Comparison of ENCODE assay signal across 28 mouse cellular contexts in genomic region chr10:127886551-127886950, GRCm38 (mm10). TPM values are rescaled to one million over a fixed set of nuclear protein-coding genes. Genes with fewer than 3 reads are reported as not detected.
DNase-seq lines count a peak whose midpoint lies in the region; ATAC-seq and TF ChIP-seq lines count a peak whose summit lies in the region.
"Had no signal": no experiment of that assay in that cellular context is flagged by ENCODE, and none has a peak within 500 bp of the region (broad histone marks: within the 10 kb centered on the region; RNA-seq: fewer than 3 reads in every experiment).

No protein-coding gene starts in this region.

- ATAC-seq in kidney, embryonic 16.5 days (ENCODE audit: low FRiP score, low TSS enrichment), result no peak
- ATAC-seq in liver, embryonic 11.5 days (replicated peaks; ENCODE audit: low FRiP score), result no peak
- ATAC-seq: forebrain, embryonic 15.5 days had no signal

- no peak overlapping the region for H3K4me3 ChIP-seq in kidney, embryonic 16.5 days (ENCODE audit: low read length)
- peak overlapping the region; percentile 77; the same call in 1 of the 2 replicates for H3K4me3 ChIP-seq in liver, adult 2 months (ENCODE audit: insufficient read depth, low read depth, low read length)
- H3K4me3 ChIP-seq in liver, embryonic 11.5 days (ENCODE audit: low read depth, low read length), result no peak overlapping the region
- no peak overlapping the region for H3K4me3 ChIP-seq in small intestine, adult 2 months (ENCODE audit: low read depth, low read length)
- H3K4me3 ChIP-seq: embryonic facial prominence, embryonic 15.5 days; erythroblast, embryonic 14.5 days; forebrain, embryonic 10.5 days; forebrain, embryonic 15.5 days; heart, embryonic 10.5 days had no signal

- H3K27ac ChIP-seq in kidney, embryonic 16.5 days (ENCODE audit: low read length), result no peak overlapping the region
- H3K27ac ChIP-seq in liver, adult 2 months (replicated peaks; ENCODE audit: insufficient read depth, low read depth, low read length), result peak overlapping the region; percentile 99
- no peak overlapping the region for H3K27ac ChIP-seq in liver, embryonic 11.5 days (ENCODE audit: low read depth, low read length)
- peak overlapping the region; percentile 97 for H3K27ac ChIP-seq in small intestine, adult 2 months (ENCODE audit: insufficient read depth, low read depth, low read length)
- H3K27ac ChIP-seq: embryonic facial prominence, embryonic 15.5 days; forebrain, embryonic 10.5 days; forebrain, embryonic 15.5 days; heart, embryonic 10.5 days had no signal

- DNase-seq in kidney, adult 11 months, result peak; percentile 84
- DNase-seq in liver, adult 2 months (ENCODE audit: extremely low read depth, low read depth, low spot score), result peak; percentile 95
- DNase-seq in liver, embryonic 11.5 days (ENCODE audit: low spot score), result no peak
- peak; percentile 46 for DNase-seq in kidney, postnatal 10 days
- DNase-seq in frontal cortex, postnatal 25 days (ENCODE audit: low spot score in 2 of 2), result no peak
- DNase-seq: adrenal gland, postnatal 10 days; cerebellum, adult 11 months; cerebellum, adult 8-10 months; cerebellum, postnatal 14 days; embryo, embryonic 11 days; gastrocnemius, postnatal 10 days; heart, adult 18-20 months; heart, postnatal 10 days; heart, postnatal 4 days had no signal

- no peaks in the 10 kb centered on the region for H3K36me3 ChIP-seq in kidney, embryonic 16.5 days (ENCODE audit: insufficient read depth, low read length)
- H3K36me3 ChIP-seq in liver, adult 2 months (ENCODE audit: control insufficient read depth, insufficient read depth, low read length), result peaks cover 24% of the 10 kb centered on the region
- H3K36me3 ChIP-seq in liver, embryonic 11.5 days (ENCODE audit: control insufficient read depth, insufficient read depth, low read length), result no peaks in the 10 kb centered on the region
- H3K36me3 ChIP-seq in small intestine, adult 2 months (ENCODE audit: control insufficient read depth, insufficient read depth, low read length), result no peaks in the 10 kb centered on the region
- H3K36me3 ChIP-seq: embryonic facial prominence, embryonic 15.5 days; forebrain, embryonic 10.5 days; forebrain, embryonic 15.5 days; heart, embryonic 10.5 days had no signal

- 0 out of 2 replicates have a peak, but pooled peaks cover 3% of the 10 kb centered on the region for H3K4me1 ChIP-seq in kidney, embryonic 16.5 days (ENCODE audit: insufficient read depth, low read length)
- H3K4me1 ChIP-seq in liver, adult 2 months (ENCODE audit: control insufficient read depth, insufficient read depth, low read length), result peaks cover 33% of the 10 kb centered on the region
- no peaks in the 10 kb centered on the region for H3K4me1 ChIP-seq in liver, embryonic 11.5 days (replicated peaks; ENCODE audit: control insufficient read depth, insufficient read depth, low read length)
- peaks cover 18% of the 10 kb centered on the region; the same call in 1 of the 2 replicates for H3K4me1 ChIP-seq in small intestine, adult 2 months (ENCODE audit: control insufficient read depth, insufficient read depth, insufficient read length, low read length)
- H3K4me1 ChIP-seq: embryonic facial prominence, embryonic 15.5 days had no signal

- no peak overlapping the region for H3K4me2 ChIP-seq in kidney, embryonic 16.5 days (replicated peaks; ENCODE audit: low read depth, low read length)
- H3K4me2 ChIP-seq in liver, embryonic 11.5 days, result no peak overlapping the region
- H3K4me2 ChIP-seq: embryonic facial prominence, embryonic 15.5 days; forebrain, embryonic 15.5 days had no signal

- H3K9ac ChIP-seq in kidney, embryonic 16.5 days (replicated peaks; ENCODE audit: low read length), result no peak overlapping the region
- peak overlapping the region; percentile 86 for H3K9ac ChIP-seq in liver, adult 2 months (ENCODE audit: low read depth, low read length)
- no peak overlapping the region for H3K9ac ChIP-seq in liver, embryonic 11.5 days (ENCODE audit: low read depth, low read length)
- H3K9ac ChIP-seq: embryonic facial prominence, embryonic 15.5 days; forebrain, embryonic 15.5 days had no signal

- peaks cover 10% of the 10 kb centered on the region; the same call in 1 of the 2 replicates for H3K79me2 ChIP-seq in liver, adult 2 months (ENCODE audit: control insufficient read depth, insufficient read depth, low read length)

- TF ChIP-seq POLR2A in liver, adult 2 months (IDR thresholded peaks at IDR 0.05; ENCODE audit: extremely low read depth, insufficient read depth, low read length), result 0 out of 2 replicates have a peak, but pooled peaks have one; percentile 27
- TF ChIP-seq POLR2A in small intestine, adult 2 months (IDR thresholded peaks at IDR 0.05; ENCODE audit: low read depth, low read length), result no peak

- WGBS in kidney, embryonic 16.5 days, result 50% methylated on average over 1 of the region's 1 CpGs
- WGBS in liver, adult 2 months, result 26% methylated on average over 1 of the region's 1 CpGs
- WGBS in liver, embryonic 11.5 days, result 70% methylated on average over 1 of the region's 1 CpGs
- WGBS in small intestine, adult 2 months, result 26% methylated on average over 1 of the region's 1 CpGs

- H3K9me3 ChIP-seq in kidney, embryonic 16.5 days (ENCODE audit: low read length), result no peaks in the 10 kb centered on the region
- no peaks in the 10 kb centered on the region for H3K9me3 ChIP-seq in liver, embryonic 11.5 days (ENCODE audit: control insufficient read depth, low read length)
- H3K9me3 ChIP-seq: embryonic facial prominence, embryonic 15.5 days; forebrain, embryonic 10.5 days; forebrain, embryonic 15.5 days; heart, embryonic 10.5 days had no signal

- TF ChIP-seq CTCF in liver, adult 2 months (IDR thresholded peaks at IDR 0.05; ENCODE audit: low read depth, low read length), result no peak
- TF ChIP-seq CTCF in small intestine, adult 2 months (IDR thresholded peaks at IDR 0.05; ENCODE audit: extremely low read depth, insufficient read length, insufficient replicate concordance, low read depth, low read length), result no peak

- no peaks in the 10 kb centered on the region for H3K27me3 ChIP-seq in kidney, embryonic 16.5 days (ENCODE audit: insufficient read depth, low read length)
- no peaks in the 10 kb centered on the region for H3K27me3 ChIP-seq in liver, adult 2 months (ENCODE audit: control insufficient read depth, insufficient read depth, low read length)
- no peaks in the 10 kb centered on the region for H3K27me3 ChIP-seq in liver, embryonic 11.5 days (replicated peaks; ENCODE audit: control insufficient read depth, insufficient read depth, low read length)
- no peaks in the 10 kb centered on the region for H3K27me3 ChIP-seq in small intestine, adult 2 months (ENCODE audit: control insufficient read depth, insufficient read depth, low read length)
- H3K27me3 ChIP-seq: embryonic facial prominence, embryonic 15.5 days; forebrain, embryonic 15.5 days had no signal

RNA-seq across cellular contexts. Expression of gene Rdh7, which starts 2.1 kb away (rescaled TPM):
- polyA plus RNA-seq in kidney, embryonic 16.5 days (2015; fragmentation: Nextera tagmentation; extraction: Ambion mirVana), result not detected in 2 replicates
- 1,124 and 1,219 TPM in 2 replicates for total RNA-seq in liver, adult 2 months (2014; rRNA removed)
- polyA plus RNA-seq in liver, adult 2 months (2012; rRNA removed), result 1,436 and 1,472 TPM in 2 replicates
- 0.14 TPM in 1 of 2 replicates, not detected in the other for polyA plus RNA-seq in liver, embryonic 11.5 days (2014; fragmentation: Nextera tagmentation; extraction: Ambion mirVana)
- 30.9 and 73.0 TPM in 2 replicates for polyA plus RNA-seq in small intestine, adult 2 months (2012; rRNA removed)
- total RNA-seq: common myeloid progenitor, adult 5-6 weeks; heart, adult 18-20 months; heart, postnatal 10 days; heart, postnatal 4 days; MEL had no signal
- polyA plus RNA-seq: brain, embryonic 14.5 days; C2C12; embryonic facial prominence, embryonic 11.5 days; embryonic facial prominence, embryonic 15.5 days; erythroblast, embryonic 14.5 days; forebrain, embryonic 10.5 days; forebrain, embryonic 15.5 days; heart, embryonic 10.5 days; heart, embryonic 14.5 days had no signal

RNA-seq across cellular contexts. Expression of gene Sdr9c7, which starts 11.8 kb away (rescaled TPM):
- not detected in 2 replicates for polyA plus RNA-seq in kidney, embryonic 16.5 days (2015; fragmentation: Nextera tagmentation; extraction: Ambion mirVana)
- total RNA-seq in liver, adult 2 months (2014; rRNA removed), result 25.6 and 26.9 TPM in 2 replicates
- 20.4 and 36.7 TPM in 2 replicates for polyA plus RNA-seq in liver, adult 2 months (2012; rRNA removed)
- polyA plus RNA-seq in liver, embryonic 11.5 days (2014; fragmentation: Nextera tagmentation; extraction: Ambion mirVana), result not detected in 2 replicates
- polyA plus RNA-seq in small intestine, adult 2 months (2012; rRNA removed), result 0.70 TPM in 1 of 2 replicates, not detected in the other
- total RNA-seq: common myeloid progenitor, adult 5-6 weeks; gastrocnemius, postnatal 10 days; gastrocnemius, postnatal 4 days; heart, adult 18-20 months; heart, postnatal 10 days; heart, postnatal 4 days; MEL had no signal
- polyA plus RNA-seq: brain, embryonic 14.5 days; C2C12; embryonic facial prominence, embryonic 11.5 days; erythroblast, embryonic 14.5 days; forebrain, embryonic 10.5 days; forebrain, embryonic 15.5 days; heart, embryonic 10.5 days; heart, embryonic 14.5 days had no signal

RNA-seq across cellular contexts. Expression of gene Rdh16f2, which starts 20.3 kb away (rescaled TPM):
- 1.1 and 1.3 TPM in 2 replicates for polyA plus RNA-seq in kidney, embryonic 16.5 days (2015; fragmentation: Nextera tagmentation; extraction: Ambion mirVana)
- total RNA-seq in liver, adult 2 months (2014; rRNA removed), result 282 and 329 TPM in 2 replicates
- 281 and 297 TPM in 2 replicates for polyA plus RNA-seq in liver, adult 2 months (2012; rRNA removed)
- not detected in 2 replicates for polyA plus RNA-seq in liver, embryonic 11.5 days (2014; fragmentation: Nextera tagmentation; extraction: Ambion mirVana)
- 2.1 and 3.6 TPM in 2 replicates for polyA plus RNA-seq in small intestine, adult 2 months (2012; rRNA removed)
- total RNA-seq: common myeloid progenitor, adult 5-6 weeks; gastrocnemius, postnatal 10 days; gastrocnemius, postnatal 4 days; heart, adult 18-20 months; heart, postnatal 10 days; heart, postnatal 4 days; MEL had no signal
- polyA plus RNA-seq: brain, embryonic 14.5 days; C2C12; embryonic facial prominence, embryonic 11.5 days; embryonic facial prominence, embryonic 15.5 days; erythroblast, embryonic 14.5 days; forebrain, embryonic 10.5 days; forebrain, embryonic 15.5 days; heart, embryonic 10.5 days; heart, embryonic 14.5 days had no signal

RNA-seq across cellular contexts. Expression of gene Rdh19, which starts 36.8 kb away (rescaled TPM):
- polyA plus RNA-seq in kidney, embryonic 16.5 days (2015; fragmentation: Nextera tagmentation; extraction: Ambion mirVana), result 6.8 TPM in 2 replicates
- total RNA-seq in liver, adult 2 months (2014; rRNA removed), result not detected in 2 replicates
- polyA plus RNA-seq in liver, adult 2 months (2012; rRNA removed), result 0.05 TPM in 1 of 2 replicates, not detected in the other
- polyA plus RNA-seq in liver, embryonic 11.5 days (2014; fragmentation: Nextera tagmentation; extraction: Ambion mirVana), result not detected in 2 replicates
- polyA plus RNA-seq in small intestine, adult 2 months (2012; rRNA removed), result not detected in 2 replicates
- total RNA-seq: common myeloid progenitor, adult 5-6 weeks; gastrocnemius, postnatal 10 days; gastrocnemius, postnatal 4 days; heart, adult 18-20 months; heart, postnatal 10 days; heart, postnatal 4 days; MEL had no signal
- polyA plus RNA-seq: brain, embryonic 14.5 days; C2C12; embryonic facial prominence, embryonic 11.5 days; embryonic facial prominence, embryonic 15.5 days; erythroblast, embryonic 14.5 days; forebrain, embryonic 10.5 days; forebrain, embryonic 15.5 days; heart, embryonic 10.5 days; heart, embryonic 14.5 days had no signal

Comparison
In these comparisons a context has a peak if more than half of its experiments do, and no peak if none do; other contexts are left out.
1. DNase-seq: peak in kidney, adult 11 months (single experiment), liver, adult 2 months (single experiment) and kidney, postnatal 10 days (single experiment); none in liver, embryonic 11.5 days (single experiment) and frontal cortex, postnatal 25 days (0 of 2).
2. H3K27ac ChIP-seq: peak in liver, adult 2 months (single experiment) and small intestine, adult 2 months (single experiment); none in kidney, embryonic 16.5 days (single experiment) and liver, embryonic 11.5 days (single experiment).
3. RNA of gene Rdh7, which starts 2.1 kb away (polyA plus RNA-seq): 1,436 to 1,472 TPM in liver, adult 2 months and 30.9 to 73.0 TPM in small intestine, adult 2 months; not detected in kidney, embryonic 16.5 days and 0.14 TPM in liver, embryonic 11.5 days; every median in the first group is over 10 times any median in the second.
4. RNA of gene Sdr9c7, which starts 11.8 kb away (polyA plus RNA-seq): 20.4 to 36.7 TPM in liver, adult 2 months; 0.70 TPM in small intestine, adult 2 months, not detected in kidney, embryonic 16.5 days and not detected in liver, embryonic 11.5 days; every median in the first group is over 10 times any median in the second.
5. RNA of gene Rdh16f2, which starts 20.3 kb away (polyA plus RNA-seq): 281 to 297 TPM in liver, adult 2 months; 2.1 to 3.6 TPM in small intestine, adult 2 months, 1.1 to 1.3 TPM in kidney, embryonic 16.5 days and not detected in liver, embryonic 11.5 days; every median in the first group is over 10 times any median in the second.